Comparison of ENCODE assay signal across 19 mouse cellular contexts in the genomic region with DNA sequence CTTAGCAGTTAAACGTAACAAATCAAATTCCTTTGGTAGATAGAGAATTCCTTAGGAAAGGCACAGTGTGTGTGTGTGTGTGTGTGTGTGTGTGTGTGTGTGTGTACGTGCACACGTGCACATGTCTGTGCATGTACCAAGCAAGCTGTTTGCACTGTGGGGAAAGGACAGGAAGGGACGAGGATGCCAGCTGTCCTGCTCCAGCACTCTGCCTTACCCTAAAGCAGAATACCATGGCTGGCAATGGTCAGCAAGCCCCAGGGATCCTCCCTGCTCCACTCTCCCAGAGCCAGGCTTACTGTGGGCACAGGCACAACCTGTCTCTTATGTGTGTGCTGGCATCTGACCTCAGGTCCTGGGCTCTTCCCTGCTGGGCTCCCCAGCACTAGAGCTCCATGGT.
A peak's percentile ranks its signal among the peaks of the same experiment; 100 is the strongest.
DNase-seq lines count a peak whose midpoint lies in the region; ATAC-seq lines count a peak whose summit lies in the region.
"Had no signal": no experiment of that assay in that cellular context is flagged by ENCODE, and none has a peak within 500 bp of the region (broad histone marks: within the 10 kb centered on the region; RNA-seq: fewer than 3 reads in every experiment).

No protein-coding gene starts in this region.

- peak overlapping the region; percentile 61 for H3K9ac ChIP-seq in heart, embryonic 12.5 days
- no peak overlapping the region for H3K9ac ChIP-seq in kidney, embryonic 15.5 days
- no peak overlapping the region for H3K9ac ChIP-seq in kidney, embryonic 16.5 days (replicated peaks; ENCODE audit: low read length)
- H3K9ac ChIP-seq: hindbrain, embryonic 13.5 days; intestine, embryonic 15.5 days had no signal

- intact Hi-C loops in heart, postnatal 10 days (cut with DNase I), result no loop called here

- peaks cover 16% of the 10 kb centered on the region for H3K36me3 ChIP-seq in heart, embryonic 12.5 days
- H3K36me3 ChIP-seq in kidney, embryonic 15.5 days, result peaks cover 7% of the 10 kb centered on the region; the same call in 1 of the 2 replicates
- peaks cover 4% of the 10 kb centered on the region for H3K36me3 ChIP-seq in kidney, embryonic 16.5 days (ENCODE audit: insufficient read depth, low read length)
- H3K36me3 ChIP-seq: hindbrain, embryonic 13.5 days; intestine, embryonic 15.5 days had no signal

- H3K4me2 ChIP-seq in heart, embryonic 12.5 days, result no peak overlapping the region
- H3K4me2 ChIP-seq in kidney, embryonic 15.5 days, result no peak overlapping the region
- H3K4me2 ChIP-seq in kidney, embryonic 16.5 days (replicated peaks; ENCODE audit: low read depth, low read length), result no peak overlapping the region
- H3K4me2 ChIP-seq: hindbrain, embryonic 13.5 days; intestine, embryonic 15.5 days; liver, embryonic 11.5 days; midbrain, embryonic 11.5 days had no signal

- H3K27ac ChIP-seq in heart, embryonic 12.5 days (ENCODE audit: poor library complexity, severe bottlenecking), result peak overlapping the region; percentile 49
- H3K27ac ChIP-seq in kidney, embryonic 15.5 days, result peak overlapping the region; percentile 45; the same call in 1 of the 2 replicates
- no peak overlapping the region for H3K27ac ChIP-seq in kidney, embryonic 16.5 days (ENCODE audit: low read length)
- H3K27ac ChIP-seq: hindbrain, embryonic 13.5 days; intestine, embryonic 15.5 days; layer of hippocampus, adult 2 months had no signal

- no peak overlapping the region for H3K4me3 ChIP-seq in heart, embryonic 12.5 days
- H3K4me3 ChIP-seq in kidney, embryonic 15.5 days (replicated peaks), result no peak overlapping the region
- H3K4me3 ChIP-seq in kidney, embryonic 16.5 days (ENCODE audit: low read length), result no peak overlapping the region
- H3K4me3 ChIP-seq: hindbrain, embryonic 13.5 days; intestine, embryonic 15.5 days; layer of hippocampus, adult 2 months; myocyte had no signal

- peaks cover 79% of the 10 kb centered on the region for H3K4me1 ChIP-seq in heart, embryonic 12.5 days (replicated peaks)
- H3K4me1 ChIP-seq in kidney, embryonic 15.5 days, result peaks cover 81% of the 10 kb centered on the region
- peaks cover 50% of the 10 kb centered on the region for H3K4me1 ChIP-seq in kidney, embryonic 16.5 days (ENCODE audit: insufficient read depth, low read length)

- WGBS in heart, embryonic 12.5 days, result 72% methylated on average over 4 of the region's 4 CpGs
- 75% methylated on average over 4 of the region's 4 CpGs for WGBS in kidney, embryonic 15.5 days
- WGBS in kidney, embryonic 16.5 days, result 73% methylated on average over 4 of the region's 4 CpGs

- peak; percentile 54; the same call in 1 of the 2 replicates for ATAC-seq in cerebellum, adult (ENCODE audit: insufficient number of reproducible peaks, low FRiP score, low TSS enrichment)
- no peak for ATAC-seq in heart, embryonic 12.5 days (ENCODE audit: insufficient number of reproducible peaks, low FRiP score)
- no peak for ATAC-seq in kidney, embryonic 15.5 days (replicated peaks; ENCODE audit: low FRiP score)
- ATAC-seq in kidney, embryonic 16.5 days (ENCODE audit: low FRiP score, low TSS enrichment), result no peak
- ATAC-seq: forebrain, embryonic 16.5 days; intestine, embryonic 15.5 days had no signal

- H3K27me3 ChIP-seq in heart, embryonic 12.5 days (replicated peaks), result no peaks in the 10 kb centered on the region
- no peaks in the 10 kb centered on the region for H3K27me3 ChIP-seq in kidney, embryonic 15.5 days
- no peaks in the 10 kb centered on the region for H3K27me3 ChIP-seq in kidney, embryonic 16.5 days (ENCODE audit: insufficient read depth, low read length)
- H3K27me3 ChIP-seq: hindbrain, embryonic 13.5 days; intestine, embryonic 15.5 days had no signal

- DNase-seq in cerebellum, adult 11 months, result no peak
- no peak for DNase-seq in heart, postnatal 10 days
- peak; percentile 67 to 68 for DNase-seq in cerebellum, postnatal 25 days
- no peak for DNase-seq in adrenal gland, postnatal 36 days
- DNase-seq: kidney, postnatal 10 days; lung, adult 2 months; lung, postnatal 36 days; right cerebral cortex, adult 18-20 months had no signal

- no peaks in the 10 kb centered on the region for H3K9me3 ChIP-seq in heart, embryonic 12.5 days (replicated peaks)
- no peaks in the 10 kb centered on the region for H3K9me3 ChIP-seq in kidney, embryonic 15.5 days (replicated peaks)
- H3K9me3 ChIP-seq in kidney, embryonic 16.5 days (ENCODE audit: low read length), result no peaks in the 10 kb centered on the region
- H3K9me3 ChIP-seq: hindbrain, embryonic 13.5 days; intestine, embryonic 15.5 days had no signal

Comparison
In these comparisons a context has a peak if more than half of its experiments do, and no peak if none do; other contexts are left out.
1. DNase-seq: peak in cerebellum, postnatal 25 days (2 of 2); none in cerebellum, adult 11 months (single experiment), heart, postnatal 10 days (0 of 2) and adrenal gland, postnatal 36 days (0 of 2).